Mouse (Mus musculus): ENCODE data around the gene Sacs.

DNA sequence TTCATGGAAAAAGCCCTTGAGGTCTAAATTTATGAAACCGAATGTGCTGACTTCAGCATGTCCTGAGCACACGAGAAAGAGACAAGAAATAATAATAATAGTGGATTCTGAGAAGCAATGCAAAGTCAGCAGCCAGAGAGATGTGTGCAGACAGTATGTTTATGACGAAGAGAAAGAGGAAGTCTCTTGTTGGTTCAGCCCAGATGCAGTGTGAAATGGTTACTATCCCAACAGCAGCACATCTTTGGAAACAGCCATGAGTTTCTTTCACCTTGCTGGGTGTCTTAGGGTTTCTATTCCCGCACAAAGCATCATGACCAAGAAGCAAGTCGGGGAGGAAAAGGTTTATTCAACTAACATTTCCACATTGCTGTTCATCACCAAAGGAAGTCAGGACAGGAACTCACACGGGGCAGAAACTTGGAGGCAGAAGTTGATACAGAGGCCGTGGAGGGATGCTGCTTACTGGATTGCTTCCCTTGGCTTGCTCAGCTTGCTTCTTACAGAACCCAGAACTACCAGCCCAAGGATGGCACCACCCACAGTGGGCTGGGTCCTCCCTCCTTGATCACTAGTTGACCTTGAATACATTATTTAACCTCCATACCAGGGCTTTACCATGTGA, 140.5 kb downstream of the Sacs start:
- no peak for TF ChIP-seq POLR2A (IDR thresholded peaks at IDR 0.05; ENCODE audit: borderline replicate concordance, control insufficient read depth, low read depth, low read length)
- no peak for TF ChIP-seq CTCF (IDR thresholded peaks at IDR 0.05; ENCODE audit: control insufficient read depth, insufficient read depth, low read length)

Data from bone marrow, adult 2 months (tissue).